Mouse (Mus musculus): ENCODE data around the gene Serpinc1.
"Not testable (repeated sequence)": the region's sequence is repeated elsewhere in the genome, so short reads cannot be mapped to it uniquely, and the experiment has no call there.

Serpinc1 gene

GRCm38 (mm10) chr1:160978071-160978735 is at the start of gene Serpinc1:
Serpinc1 (plus strand) TSS chr1:160978585.
- DNase-seq (ENCODE audit: extremely low spot score, low read depth, low spot score), result no peak

GRCm38 (mm10) chr1:160931320-160931719 is 47.1 kb upstream of the Serpinc1 start:
- DNase-seq (ENCODE audit: extremely low spot score, low read depth, low spot score), result no peak

GRCm38 (mm10) chr1:160933896-160934482 is 44.4 kb upstream of the Serpinc1 start:
- DNase-seq (ENCODE audit: extremely low spot score, low read depth, low spot score), result peak; percentile 12

GRCm38 (mm10) chr1:160935551-160935950 is 42.8 kb upstream of the Serpinc1 start:
- DNase-seq (ENCODE audit: extremely low spot score, low read depth, low spot score), result no peak

- DNase-seq (ENCODE audit: extremely low spot score, low read depth, low spot score), result no peak
Observed at GRCm38 (mm10) chr1:160963199-160963598, 15.2 kb upstream of the Serpinc1 start.

GRCm38 (mm10) chr1:160967268-160967667 is 11.1 kb upstream of the Serpinc1 start:
- no peak for DNase-seq (ENCODE audit: extremely low spot score, low read depth, low spot score)

- no peak for DNase-seq (ENCODE audit: extremely low spot score, low read depth, low spot score)
Observed at GRCm38 (mm10) chr1:160968643-160969042, 9.7 kb upstream of the Serpinc1 start.

- no peak for DNase-seq (ENCODE audit: extremely low spot score, low read depth, low spot score)
Observed at GRCm38 (mm10) chr1:160980021-160980420, 1.6 kb downstream of the Serpinc1 start.

GRCm38 (mm10) chr1:160980537-160981234 is 2.3 kb downstream of the Serpinc1 start:
- no peak for DNase-seq (ENCODE audit: extremely low spot score, low read depth, low spot score)

- DNase-seq (ENCODE audit: extremely low spot score, low read depth, low spot score), result no peak
Observed at GRCm38 (mm10) chr1:160981337-160981736, 3.0 kb downstream of the Serpinc1 start.

GRCm38 (mm10) chr1:160982887-160983286 is 4.5 kb downstream of the Serpinc1 start:
- no peak for DNase-seq (ENCODE audit: extremely low spot score, low read depth, low spot score)

- not testable (repeated sequence) for DNase-seq (ENCODE audit: extremely low spot score, low read depth, low spot score)
Observed at GRCm38 (mm10) chr1:160984731-160985130, 6.3 kb downstream of the Serpinc1 start.

GRCm38 (mm10) chr1:160985477-160985876 is 7.1 kb downstream of the Serpinc1 start:
- DNase-seq (ENCODE audit: extremely low spot score, low read depth, low spot score), result no peak

GRCm38 (mm10) chr1:160986881-160987635 is 8.7 kb downstream of the Serpinc1 start:
- no peak for DNase-seq (ENCODE audit: extremely low spot score, low read depth, low spot score)

- no peak for DNase-seq (ENCODE audit: extremely low spot score, low read depth, low spot score)
Observed at GRCm38 (mm10) chr1:160989395-160989794, 11.0 kb downstream of the Serpinc1 start.

- DNase-seq (ENCODE audit: extremely low spot score, low read depth, low spot score), result no peak
Observed at GRCm38 (mm10) chr1:160993851-160994250, 15.5 kb downstream of the Serpinc1 start.

GRCm38 (mm10) chr1:161004942-161005341 is 26.6 kb downstream of the Serpinc1 start:
- no peak for DNase-seq (ENCODE audit: extremely low spot score, low read depth, low spot score)

- DNase-seq (ENCODE audit: extremely low spot score, low read depth, low spot score), result no peak
Observed at GRCm38 (mm10) chr1:161005526-161005925, 27.1 kb downstream of the Serpinc1 start.

GRCm38 (mm10) chr1:161006471-161006870 is 28.1 kb downstream of the Serpinc1 start:
- no peak for DNase-seq (ENCODE audit: extremely low spot score, low read depth, low spot score)

GRCm38 (mm10) chr1:161008038-161008437 is 29.7 kb downstream of the Serpinc1 start:
- no peak for DNase-seq (ENCODE audit: extremely low spot score, low read depth, low spot score)

GRCm38 (mm10) chr1:161010436-161010835 is 32.1 kb downstream of the Serpinc1 start:
- no peak for DNase-seq (ENCODE audit: extremely low spot score, low read depth, low spot score)

All from hindlimb bud, embryonic 11.5 days (tissue).